Mouse (Mus musculus): ENCODE measurements around the gene Dnajb14. TPM values are rescaled to one million over a fixed set of nuclear protein-coding genes. Genes with fewer than 3 reads are reported as not detected.
"Not testable (repeated sequence)": the region's sequence is repeated elsewhere in the genome, so short reads cannot be mapped to it uniquely, and the experiment has no call there.

The Dnajb14 gene
- polyA plus RNA-seq, 1 experiment from 2014 or later: 7.4 TPM

DNA sequence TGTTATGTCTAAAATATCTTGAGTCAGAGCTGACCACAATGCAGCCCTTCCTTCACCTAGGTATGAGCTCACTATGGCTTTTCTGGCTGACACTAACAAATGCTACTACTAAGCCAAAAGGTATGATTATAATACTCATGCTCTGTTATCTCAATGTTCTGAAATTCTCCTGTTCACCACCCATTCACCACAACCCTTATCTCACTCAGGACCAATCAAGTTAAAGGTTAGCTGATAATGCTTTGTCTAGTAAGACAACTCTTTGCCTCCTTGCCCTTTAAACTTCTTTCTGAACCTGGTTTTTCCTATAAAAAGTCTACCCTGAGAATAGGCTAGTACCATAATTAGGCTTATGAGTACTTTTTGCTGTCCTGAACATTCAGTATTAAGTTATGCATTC, 29.3 kb upstream of the Dnajb14 start:
- Histone ChIP-seq H3K9ac (ENCODE audit: low read length) (no peak overlapping the region), H3K4me1 (replicated peaks; ENCODE audit: control insufficient read depth, insufficient read depth, low read length) (no peaks in the 10 kb centered on the region), H3K4me2 (ENCODE audit: low read depth, low read length) (no peak overlapping the region), H3K36me3 (ENCODE audit: control insufficient read depth, insufficient read depth, low read length) (no peaks in the 10 kb centered on the region), H3K27me3 (ENCODE audit: control insufficient read depth, insufficient read depth, low read depth, low read length) (no peaks in the 10 kb centered on the region), H3K9me3 (ENCODE audit: control insufficient read depth, low read length) (no peaks in the 10 kb centered on the region), H3K27ac (ENCODE audit: low read length) (no peak overlapping the region), H3K4me3 (ENCODE audit: low read length) (no peak overlapping the region)
- no peak for ATAC-seq (ENCODE audit: low read depth)

DNA sequence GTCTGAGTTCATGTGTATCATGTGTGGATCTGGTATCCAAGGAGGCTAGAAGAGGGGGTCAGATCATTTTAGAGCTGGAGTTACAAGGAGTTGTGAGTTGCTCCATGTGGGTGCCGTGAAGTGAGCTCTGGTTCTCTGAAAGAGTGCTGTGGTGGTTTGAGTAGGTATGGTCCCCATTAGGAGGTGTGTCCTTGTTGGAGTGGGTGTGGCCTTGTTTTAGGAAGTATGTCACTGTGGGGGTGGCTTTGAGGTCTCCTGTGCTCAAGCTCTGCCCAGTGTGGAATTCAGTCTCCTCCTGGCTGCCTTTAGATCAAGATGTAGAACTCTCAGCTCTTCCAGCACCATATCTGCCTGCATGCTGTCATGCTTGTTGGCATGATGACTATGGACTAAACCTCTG, 24.5 kb upstream of the Dnajb14 start:
- Histone ChIP-seq H3K36me3 (ENCODE audit: control insufficient read depth, insufficient read depth, low read length) (no peaks in the 10 kb centered on the region), H3K27ac (ENCODE audit: low read length) (no peak overlapping the region), H3K4me2 (ENCODE audit: low read depth, low read length) (no peak overlapping the region), H3K27me3 (ENCODE audit: control insufficient read depth, insufficient read depth, low read depth, low read length) (no peaks in the 10 kb centered on the region), H3K9me3 (ENCODE audit: control insufficient read depth, low read length) (no peaks in the 10 kb centered on the region), H3K4me3 (ENCODE audit: low read length) (no peak overlapping the region), H3K4me1 (replicated peaks; ENCODE audit: control insufficient read depth, insufficient read depth, low read length) (no peaks in the 10 kb centered on the region), H3K9ac (ENCODE audit: low read length) (no peak overlapping the region)
- ATAC-seq (ENCODE audit: low read depth): no peak
- WGBS: 87% methylated on average over 1 of the region's 1 CpGs

DNA sequence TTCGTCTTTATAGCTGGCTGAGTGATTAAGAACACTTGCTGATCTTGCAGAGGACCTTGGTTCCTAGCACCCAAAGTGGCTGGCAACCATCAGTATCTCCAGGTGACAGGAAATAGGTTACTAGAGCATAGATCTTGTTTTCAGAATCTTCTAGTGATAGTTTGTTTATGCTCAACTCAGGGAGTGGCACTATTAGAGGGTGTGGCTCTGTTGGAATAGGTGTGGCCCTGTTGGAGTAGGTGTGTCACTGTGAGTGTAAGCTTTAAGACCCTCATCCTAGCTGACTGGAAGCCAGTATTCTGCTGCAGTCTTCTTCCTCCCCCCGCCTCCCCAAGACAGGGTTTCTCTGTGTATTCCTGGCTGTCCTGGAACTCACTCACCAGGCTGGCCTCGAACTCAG, 23.2 kb upstream of the Dnajb14 start:
- Histone ChIP-seq H3K27ac (ENCODE audit: low read length) (no peak overlapping the region), H3K9me3 (ENCODE audit: control insufficient read depth, low read length) (no peaks in the 10 kb centered on the region), H3K4me2 (ENCODE audit: low read depth, low read length) (no peak overlapping the region), H3K4me1 (replicated peaks; ENCODE audit: control insufficient read depth, insufficient read depth, low read length) (no peaks in the 10 kb centered on the region), H3K27me3 (ENCODE audit: control insufficient read depth, insufficient read depth, low read depth, low read length) (no peaks in the 10 kb centered on the region), H3K9ac (ENCODE audit: low read length) (no peak overlapping the region), H3K36me3 (ENCODE audit: control insufficient read depth, insufficient read depth, low read length) (no peaks in the 10 kb centered on the region), H3K4me3 (ENCODE audit: low read length) (no peak overlapping the region)
- WGBS: 86% methylated on average over 3 of the region's 3 CpGs
- ATAC-seq (ENCODE audit: low read depth): no peak

DNA sequence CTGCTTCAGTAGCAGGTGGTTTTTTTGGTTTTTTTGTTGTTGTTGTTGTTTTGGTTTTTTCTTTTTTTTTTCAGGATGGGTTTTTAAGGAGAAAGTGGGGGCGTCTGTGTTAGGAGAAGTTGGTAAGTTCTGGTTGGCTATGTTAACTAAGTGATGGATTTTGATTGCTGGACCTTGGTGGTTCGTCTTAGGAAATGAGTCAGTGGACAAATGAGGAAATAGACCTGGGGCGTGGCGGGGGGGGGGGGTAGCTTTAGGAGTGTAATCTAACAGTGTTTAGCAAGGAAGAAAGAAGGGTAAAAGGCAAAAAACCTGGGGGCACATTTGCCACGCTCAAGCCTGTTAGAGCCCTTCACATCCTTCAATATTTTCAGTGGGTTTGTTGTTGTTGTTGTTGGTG, 20.9 kb upstream of the Dnajb14 start:
- 71% methylated on average over 5 of the region's 5 CpGs for WGBS
- no peak overlapping the region for H3K27ac ChIP-seq (ENCODE audit: low read length)
- H3K4me1 ChIP-seq (replicated peaks; ENCODE audit: control insufficient read depth, insufficient read depth, low read length): no peaks in the 10 kb centered on the region
- H3K4me2 ChIP-seq (ENCODE audit: low read depth, low read length): no peak overlapping the region
- H3K27me3 ChIP-seq (ENCODE audit: control insufficient read depth, insufficient read depth, low read depth, low read length): no peaks in the 10 kb centered on the region
- H3K9me3 ChIP-seq (ENCODE audit: control insufficient read depth, low read length): no peaks in the 10 kb centered on the region
- ATAC-seq (ENCODE audit: low read depth): no peak
- no peak overlapping the region for H3K9ac ChIP-seq (ENCODE audit: low read length)
- H3K36me3 ChIP-seq (ENCODE audit: control insufficient read depth, insufficient read depth, low read length): no peaks in the 10 kb centered on the region
- no peak overlapping the region for H3K4me3 ChIP-seq (ENCODE audit: low read length)

DNA sequence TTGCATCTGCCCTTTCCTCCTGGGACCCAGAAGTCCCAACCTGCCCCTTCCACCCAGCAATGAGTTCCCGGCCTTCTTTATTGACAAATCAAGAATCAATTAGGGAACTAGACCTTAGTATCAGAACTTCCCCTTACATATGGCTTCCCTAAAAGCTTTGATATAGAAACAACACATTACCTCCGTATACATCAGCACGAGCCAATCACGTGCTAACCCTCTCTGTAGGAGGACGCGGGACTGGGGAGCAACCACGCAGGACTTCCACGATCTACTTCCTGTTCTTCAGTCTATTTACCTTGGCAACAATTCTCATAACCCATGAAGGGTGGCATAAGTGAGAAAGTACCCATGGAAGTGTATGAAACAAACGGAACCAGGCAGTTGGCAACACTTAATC, 19.1 kb upstream of the Dnajb14 start:
- no peak for ATAC-seq (ENCODE audit: low read depth)
- Histone ChIP-seq H3K4me3 (ENCODE audit: low read length) (no peak overlapping the region), H3K4me2 (ENCODE audit: low read depth, low read length) (no peak overlapping the region), H3K27me3 (ENCODE audit: control insufficient read depth, insufficient read depth, low read depth, low read length) (no peaks in the 10 kb centered on the region), H3K27ac (ENCODE audit: low read length) (no peak overlapping the region), H3K9ac (ENCODE audit: low read length) (no peak overlapping the region), H3K36me3 (ENCODE audit: control insufficient read depth, insufficient read depth, low read length) (no peaks in the 10 kb centered on the region), H3K4me1 (replicated peaks; ENCODE audit: control insufficient read depth, insufficient read depth, low read length) (no peaks in the 10 kb centered on the region), H3K9me3 (ENCODE audit: control insufficient read depth, low read length) (no peaks in the 10 kb centered on the region)
- 79% methylated on average over 9 of the region's 9 CpGs for WGBS

DNA sequence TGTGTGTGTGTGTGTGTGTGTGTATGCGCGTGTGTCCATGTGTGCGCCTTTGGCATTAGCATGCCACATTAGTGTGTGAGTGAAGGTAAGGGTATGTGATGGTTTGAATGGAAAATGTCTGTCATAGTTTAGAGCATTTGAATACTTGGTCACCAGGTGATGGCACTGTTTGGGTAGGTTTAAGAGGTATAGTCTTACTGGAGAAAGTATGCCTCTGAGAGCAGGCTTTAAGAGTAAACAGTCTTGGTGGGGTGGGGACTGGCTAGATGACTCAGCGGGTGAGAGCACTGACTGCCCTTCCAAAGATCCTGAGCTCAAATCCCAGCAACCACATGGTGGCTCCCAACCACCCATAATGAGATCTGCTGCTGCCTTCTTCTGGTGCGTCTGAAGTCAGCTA, 17.8 kb upstream of the Dnajb14 start:
- ATAC-seq (ENCODE audit: low read depth): no peak
- WGBS: 70% methylated on average over 5 of the region's 5 CpGs
- H3K4me2 ChIP-seq (ENCODE audit: low read depth, low read length): no peak overlapping the region

DNA sequence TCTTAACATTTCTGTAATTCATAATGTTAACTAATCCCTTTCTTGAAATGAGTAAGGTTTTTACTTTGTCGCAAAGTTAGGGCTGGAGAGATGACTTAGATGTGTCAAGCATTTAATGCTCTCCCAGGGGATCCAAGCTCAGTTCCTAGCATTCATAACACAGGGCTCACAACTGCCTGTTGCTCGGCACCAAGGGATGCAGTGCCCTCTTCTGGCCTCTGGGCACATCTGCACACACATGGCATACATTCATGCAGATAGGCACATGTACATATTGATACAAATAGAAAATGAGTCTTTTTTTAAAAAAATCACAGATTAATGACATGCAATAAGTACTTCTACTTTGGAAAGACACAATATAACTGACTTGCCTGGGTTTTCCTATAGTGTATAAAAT, 16.3 kb upstream of the Dnajb14 start:
- Histone ChIP-seq H3K27me3 (ENCODE audit: control insufficient read depth, insufficient read depth, low read depth, low read length) (no peaks in the 10 kb centered on the region), H3K4me3 (ENCODE audit: low read length) (no peak overlapping the region), H3K9me3 (ENCODE audit: control insufficient read depth, low read length) (no peaks in the 10 kb centered on the region; the same call in 1 of the 2 replicates), H3K4me1 (replicated peaks; ENCODE audit: control insufficient read depth, insufficient read depth, low read length) (no peaks in the 10 kb centered on the region), H3K9ac (ENCODE audit: low read length) (no peak overlapping the region), H3K36me3 (ENCODE audit: control insufficient read depth, insufficient read depth, low read length) (no peaks in the 10 kb centered on the region), H3K27ac (ENCODE audit: low read length) (no peak overlapping the region), H3K4me2 (ENCODE audit: low read depth, low read length) (no peak overlapping the region)
- ATAC-seq (ENCODE audit: low read depth): no peak
- 86% methylated on average over 2 of the region's 2 CpGs for WGBS

More for the DNA sequence above, 17.8 kb upstream of the Dnajb14 start:
- H3K27ac ChIP-seq (ENCODE audit: low read length): no peak overlapping the region
- no peaks in the 10 kb centered on the region for H3K27me3 ChIP-seq (ENCODE audit: control insufficient read depth, insufficient read depth, low read depth, low read length)
- H3K9me3 ChIP-seq (ENCODE audit: control insufficient read depth, low read length): no peaks in the 10 kb centered on the region; the same call in 1 of the 2 replicates
- H3K4me3 ChIP-seq (ENCODE audit: low read length): no peak overlapping the region
- no peaks in the 10 kb centered on the region for H3K4me1 ChIP-seq (replicated peaks; ENCODE audit: control insufficient read depth, insufficient read depth, low read length)
- no peak overlapping the region for H3K9ac ChIP-seq (ENCODE audit: low read length)
- H3K36me3 ChIP-seq (ENCODE audit: control insufficient read depth, insufficient read depth, low read length): no peaks in the 10 kb centered on the region

DNA sequence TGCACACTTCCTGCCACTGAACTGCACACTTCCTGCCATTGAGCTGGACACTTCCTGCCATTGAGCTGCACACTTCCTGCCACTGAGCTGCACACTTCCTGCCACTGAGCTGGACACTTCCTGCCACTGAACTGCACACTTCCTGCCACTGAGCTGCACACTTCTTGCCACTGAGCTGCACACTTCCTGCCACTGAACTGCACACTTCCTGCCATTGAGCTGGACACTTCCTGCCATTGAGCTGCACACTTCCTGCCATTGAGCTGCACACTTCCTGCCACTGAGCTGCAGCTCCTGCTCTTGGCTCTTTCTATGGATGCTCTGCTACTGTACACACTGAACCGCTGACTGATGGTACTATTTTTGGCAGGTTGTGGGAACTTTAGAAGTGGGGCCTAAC, 14.5 kb upstream of the Dnajb14 start:
- H3K27me3 ChIP-seq (ENCODE audit: control insufficient read depth, insufficient read depth, low read depth, low read length); H3K9ac ChIP-seq (ENCODE audit: low read length); H3K4me3 ChIP-seq (ENCODE audit: low read length); ATAC-seq (ENCODE audit: low read depth); H3K4me1 ChIP-seq (replicated peaks; ENCODE audit: control insufficient read depth, insufficient read depth, low read length); H3K9me3 ChIP-seq (ENCODE audit: control insufficient read depth, low read length); H3K36me3 ChIP-seq (ENCODE audit: control insufficient read depth, insufficient read depth, low read length); H3K4me2 ChIP-seq (ENCODE audit: low read depth, low read length): not testable (repeated sequence)
- peak overlapping the region; percentile 5; the same call in 1 of the 2 replicates for H3K27ac ChIP-seq (ENCODE audit: low read length)
- 82% methylated on average over 1 of the region's 1 CpGs for WGBS

DNA sequence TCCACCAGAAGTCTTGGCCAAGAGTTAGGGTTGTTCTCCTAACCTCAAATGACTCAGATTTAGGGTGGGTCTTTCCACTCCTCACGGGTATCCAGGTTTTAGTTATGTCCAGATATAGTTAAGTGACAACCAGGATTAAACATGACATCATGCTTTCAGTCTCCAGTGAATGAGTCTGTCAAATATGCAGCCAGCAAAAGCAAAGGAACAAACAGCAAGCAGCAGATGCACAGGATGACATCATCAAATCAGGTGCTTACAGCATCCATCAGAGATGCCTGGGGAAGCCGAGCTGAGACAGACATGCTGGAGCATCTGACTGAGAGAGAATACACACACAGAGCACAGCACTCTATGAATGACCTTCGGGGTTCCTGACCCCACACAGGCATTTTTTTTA, 12.1 kb upstream of the Dnajb14 start:
- Histone ChIP-seq H3K4me2 (ENCODE audit: low read depth, low read length) (no peak overlapping the region), H3K4me3 (ENCODE audit: low read length) (no peak overlapping the region), H3K36me3 (ENCODE audit: control insufficient read depth, insufficient read depth, low read length) (no peaks in the 10 kb centered on the region), H3K27ac (ENCODE audit: low read length) (no peak overlapping the region), H3K4me1 (replicated peaks; ENCODE audit: control insufficient read depth, insufficient read depth, low read length) (peaks cover 1% of the 10 kb centered on the region; the same call in 1 of the 2 replicates), H3K9ac (ENCODE audit: low read length) (no peak overlapping the region), H3K27me3 (ENCODE audit: control insufficient read depth, insufficient read depth, low read depth, low read length) (no peaks in the 10 kb centered on the region), H3K9me3 (ENCODE audit: control insufficient read depth, low read length) (no peaks in the 10 kb centered on the region; the same call in 1 of the 2 replicates)
- 73% methylated on average over 3 of the region's 3 CpGs for WGBS
- no peak for ATAC-seq (ENCODE audit: low read depth)

DNA sequence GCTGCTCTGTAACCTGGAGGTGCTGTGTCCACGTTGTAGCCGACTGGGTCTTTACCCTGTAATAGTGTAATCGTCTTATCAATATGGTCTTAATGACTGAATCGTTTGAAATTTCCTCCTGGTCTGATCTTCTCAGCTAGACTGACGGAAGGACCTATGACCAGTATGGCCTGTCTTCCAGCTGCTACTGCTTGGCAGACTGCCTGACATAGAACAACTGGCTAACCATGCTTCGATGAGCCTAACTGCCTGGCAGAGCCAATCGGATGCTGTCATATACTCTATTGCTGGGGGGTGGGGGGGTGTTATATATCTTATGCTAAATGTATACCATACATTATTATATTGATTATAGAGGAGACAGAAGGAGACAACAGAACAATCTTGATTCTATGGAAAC, 11.4 kb upstream of the Dnajb14 start:
- ATAC-seq (ENCODE audit: low read depth): peak; percentile 40; the same call in 1 of the 2 replicates
- peaks cover 5% of the 10 kb centered on the region for H3K4me1 ChIP-seq (replicated peaks; ENCODE audit: control insufficient read depth, insufficient read depth, low read length)
- H3K4me3 ChIP-seq (ENCODE audit: low read length): no peak overlapping the region
- H3K9me3 ChIP-seq (ENCODE audit: control insufficient read depth, low read length): no peaks in the 10 kb centered on the region; the same call in 1 of the 2 replicates
- 50% methylated on average over 7 of the region's 7 CpGs for WGBS
- no peaks in the 10 kb centered on the region for H3K27me3 ChIP-seq (ENCODE audit: control insufficient read depth, insufficient read depth, low read depth, low read length)
- H3K36me3 ChIP-seq (ENCODE audit: control insufficient read depth, insufficient read depth, low read length): no peaks in the 10 kb centered on the region
- no peak overlapping the region for H3K27ac ChIP-seq (ENCODE audit: low read length)
- no peak overlapping the region for H3K4me2 ChIP-seq (ENCODE audit: low read depth, low read length)
- H3K9ac ChIP-seq (ENCODE audit: low read length): no peak overlapping the region
